Mouse (Mus musculus) CH12.LX (cell line): ENCODE results near the gene Crct1. TPM values are rescaled to one million over a fixed set of nuclear protein-coding genes. Genes with fewer than 3 reads are reported as not detected.

Experiments
- DNase-seq: peaks from one replicate; pipeline ENCODE4 v3.0.0-alpha.2; 2013; ENCODE audit errors: extremely low read depth
- H3K27ac ChIP-seq: 2 replicates; pipeline ENCODE4 v1.5.1; 2012; ENCODE audit warnings: low read depth, mild to moderate bottlenecking, control low read depth, moderate library complexity; ENCODE audit not compliant: insufficient read depth
- H3K27me3 ChIP-seq: replicated peaks from 2 replicates; pipeline ENCODE3; 2012; ENCODE audit warnings: inconsistent platforms
- H3K36me3 ChIP-seq, 2 experiments: replicated peaks in 1 of 2; 2 replicates each; pipeline versions ENCODE3 to v1.6.1; 2012; ENCODE audit warnings: inconsistent platforms in 1 of 2, low read length in 1 of 2, mild to moderate bottlenecking in 1 of 2, mixed read lengths in 1 of 2, moderate library complexity in 1 of 2; ENCODE audit not compliant: control insufficient read depth in 1 of 2, insufficient read depth in 1 of 2
- H3K4me1 ChIP-seq, 2 experiments: 2 replicates each; pipeline ENCODE4 v1.6.1; 2012; ENCODE audit warnings: inconsistent platforms in 1 of 2, moderate library complexity in 1 of 2; ENCODE audit not compliant: insufficient read depth in 2 of 2, control insufficient read depth in 1 of 2
- H3K4me2 ChIP-seq: 2 replicates; pipeline ENCODE4 v1.6.1; 2012; ENCODE audit warnings: low read depth, mild to moderate bottlenecking, control low read depth; ENCODE audit not compliant: poor library complexity, insufficient read depth, severe bottlenecking
- H3K4me3 ChIP-seq, 3 experiments: fragments of 150-350 bp in 1 of 3; sonication (generic) in 1 of 3; replicated peaks in 1 of 3; 2 replicates each; pipeline versions ENCODE3 to v1.5.1; 2011 to 2012; ENCODE audit warnings: low read depth in 2 of 3, low read length in 2 of 3, mild to moderate bottlenecking in 2 of 3, moderate library complexity in 2 of 3, control low read depth in 1 of 3, improper control_type of control experiment in 1 of 3, inconsistent platforms in 1 of 3, mixed read lengths in 1 of 3; ENCODE audit not compliant: poor library complexity in 1 of 3
- H3K79me2 ChIP-seq: replicated peaks from 2 replicates; pipeline ENCODE4 v1.6.1; 2012; ENCODE audit warnings: mild to moderate bottlenecking, moderate library complexity; ENCODE audit not compliant: control insufficient read depth, poor library complexity, insufficient read depth, severe bottlenecking; ENCODE audit errors: extremely low read depth
- H3K9ac ChIP-seq: 2 replicates; pipeline ENCODE4 v1.6.1; 2012; ENCODE audit warnings: low read depth, mild to moderate bottlenecking, control low read depth, moderate library complexity; ENCODE audit not compliant: insufficient read depth
- H3K9me3 ChIP-seq: replicated peaks from 2 replicates; pipeline ENCODE3; 2012; ENCODE audit warnings: low read length, inconsistent platforms, mixed read lengths
- E2F4 ChIP-seq: IDR thresholded peaks from 2 replicates; pipeline ENCODE4 v1.6.1; 2011; ENCODE audit warnings: low read depth, low read length, improper control_type of control experiment; ENCODE audit not compliant: insufficient replicate concordance
- EP300 ChIP-seq: IDR thresholded peaks from 2 replicates; pipeline ENCODE4 v1.6.1; 2011; ENCODE audit warnings: low read length, improper control_type of control experiment
- GABPA ChIP-seq: IDR thresholded peaks from 2 replicates; pipeline ENCODE4 v1.6.1; 2012; ENCODE audit warnings: low read depth, low read length, improper control_type of control experiment, inconsistent platforms; ENCODE audit not compliant: insufficient replicate concordance
- NELFE ChIP-seq: IDR thresholded peaks from 2 replicates; pipeline ENCODE4 v1.6.1; 2011; ENCODE audit warnings: low read depth, low read length, improper control_type of control experiment
- RAD21 ChIP-seq: IDR thresholded peaks from 2 replicates; pipeline ENCODE4 v1.6.1; 2011; ENCODE audit warnings: low read depth, mild to moderate bottlenecking, low read length, improper control_type of control experiment, moderate library complexity
- dilution Hi-C: fragments of 300-500 bp; cut with MboI; formaldehyde crosslinking; loops from 2 replicates; pipeline ENCODE4 v1.14.3; 2020; ENCODE audit warnings: low sequenced_read_pairs; ENCODE audit not compliant: extremely low pct_unique_long_range_greater_than_20kb, extremely low pct_ligation_motif_present
- in situ Hi-C: fragments of 300-500 bp; cut with MboI; formaldehyde crosslinking; loops from 3 replicates; pipeline ENCODE4 v1.14.3; 2019; ENCODE audit warnings: low sequenced_read_pairs, low pct_ligation_motif_present, low pct_unique_long_range_greater_than_20kb, mixed read lengths
- polyA plus RNA-seq: library from polyadenylated mRNA; unstranded; fragments of >175 nt; gene quantifications from 2 replicates; pipeline ENCODE4 v1.2.1, GENCODE M21; 2012; ENCODE audit warnings: low read depth; ENCODE audit not compliant: insufficient read length
- total RNA-seq, 2 experiments: library from RNA; depleted of rRNA; stranded (reverse); fragments of 300-350 nt in 1 of 2; fragments of >200 nt in 1 of 2; gene quantifications; 2 replicates each; pipeline ENCODE4 v1.2.3; 2012 to 2014

The Crct1 gene
- total and polyA plus RNA-seq, 3 experiments: not detected

- H3K9ac ChIP-seq: no peak within 1 kb of the TSS
- TF ChIP-seq EP300: no peak
- no peak for TF ChIP-seq NELFE
- TF ChIP-seq RAD21: no peak
- TF ChIP-seq GABPA: no peak
- no peak for TF ChIP-seq E2F4
- TF ChIP-seq, all 38 proteins: peak for 0
- H3K27me3 ChIP-seq: no peaks in the 10 kb centered on the region
- H3K4me2 ChIP-seq: no peak within 1 kb of the TSS
- no peak within 1 kb of the TSS for H3K4me3 ChIP-seq
- no peaks in the 10 kb centered on the region for H3K4me1 ChIP-seq
- no peak within 1 kb of the TSS for H3K27ac ChIP-seq
- no peaks in the 10 kb centered on the region for H3K79me2 ChIP-seq
- no peaks in the 10 kb centered on the region for H3K36me3 ChIP-seq
- no peak for DNase-seq
- in situ Hi-C loops (no loop called here), dilution Hi-C loops (no loop called here)
- no peaks in the 10 kb centered on the region for H3K9me3 ChIP-seq
Observed at GRCm38 (mm10) chr3:92966761-92967160, 48.7 kb downstream of the Crct1 start, which contains the start of gene Lce3e. Gene Lce3e, plus strand, starts transcription at chr3:92967061.

Other genes starting within 250 kb of the Crct1 start
- not detected in 2 replicates for gene Lce1i, start 236.8 kb downstream of the Crct1 start, total RNA-seq (2012; rRNA removed)
- gene Lce1i, start 236.8 kb downstream of the Crct1 start, total RNA-seq (2014; rRNA removed): not detected in 2 replicates
- not detected in 2 replicates for gene Lce1i, start 236.8 kb downstream of the Crct1 start, polyA plus RNA-seq
- not detected in 2 replicates for gene Lce1j, start 225.2 kb downstream of the Crct1 start, total RNA-seq (2012; rRNA removed)
- not detected in 2 replicates for gene Lce1j, start 225.2 kb downstream of the Crct1 start, total RNA-seq (2014; rRNA removed)
- gene Lce1j, start 225.2 kb downstream of the Crct1 start, polyA plus RNA-seq: not detected in 2 replicates
- gene Lce1k, start 207.8 kb downstream of the Crct1 start, total RNA-seq (2012; rRNA removed): not detected in 2 replicates
- not detected in 2 replicates for gene Lce1k, start 207.8 kb downstream of the Crct1 start, total RNA-seq (2014; rRNA removed)
- not detected in 2 replicates for gene Lce1k, start 207.8 kb downstream of the Crct1 start, polyA plus RNA-seq
- gene Kprp, start 188.4 kb downstream of the Crct1 start, total RNA-seq (2012; rRNA removed): not detected in 2 replicates
- not detected in 2 replicates for gene Kprp, start 188.4 kb downstream of the Crct1 start, total RNA-seq (2014; rRNA removed)
- not detected in 2 replicates for gene Kprp, start 188.4 kb downstream of the Crct1 start, polyA plus RNA-seq
- gene Lce1l, start 164.4 kb downstream of the Crct1 start, total RNA-seq (2012; rRNA removed): not detected in 2 replicates
- gene Lce1l, start 164.4 kb downstream of the Crct1 start, total RNA-seq (2014; rRNA removed): not detected in 2 replicates
- gene Lce1l, start 164.4 kb downstream of the Crct1 start, polyA plus RNA-seq: not detected in 2 replicates
- not detected in 2 replicates for gene 2310050C09Rik, start 145.5 kb downstream of the Crct1 start, total RNA-seq (2012; rRNA removed)
- gene 2310050C09Rik, start 145.5 kb downstream of the Crct1 start, total RNA-seq (2014; rRNA removed): not detected in 2 replicates
- not detected in 2 replicates for gene 2310050C09Rik, start 145.5 kb downstream of the Crct1 start, polyA plus RNA-seq
- gene Lce3a, start 89.5 kb downstream of the Crct1 start, total RNA-seq (2012; rRNA removed): not detected in 2 replicates
- gene Lce3a, start 89.5 kb downstream of the Crct1 start, total RNA-seq (2014; rRNA removed): not detected in 2 replicates
- gene Lce3a, start 89.5 kb downstream of the Crct1 start, polyA plus RNA-seq: not detected in 2 replicates
- gene Lce3b, start 82.7 kb downstream of the Crct1 start, total RNA-seq (2012; rRNA removed): not detected in 2 replicates
- not detected in 2 replicates for gene Lce3b, start 82.7 kb downstream of the Crct1 start, total RNA-seq (2014; rRNA removed)
- not detected in 2 replicates for gene Lce3b, start 82.7 kb downstream of the Crct1 start, polyA plus RNA-seq
- gene Lce3c, start 71.2 kb downstream of the Crct1 start, total RNA-seq (2012; rRNA removed): not detected in 2 replicates
- gene Lce3c, start 71.2 kb downstream of the Crct1 start, total RNA-seq (2014; rRNA removed): not detected in 2 replicates
- not detected in 2 replicates for gene Lce3c, start 71.2 kb downstream of the Crct1 start, polyA plus RNA-seq
- gene Lce3d, start 58.3 kb downstream of the Crct1 start, total RNA-seq (2012; rRNA removed): not detected in 2 replicates
- not detected in 2 replicates for gene Lce3d, start 58.3 kb downstream of the Crct1 start, total RNA-seq (2014; rRNA removed)
- not detected in 2 replicates for gene Lce3d, start 58.3 kb downstream of the Crct1 start, polyA plus RNA-seq
- not detected in 2 replicates for gene Lce3e, start 48.6 kb downstream of the Crct1 start, total RNA-seq (2012; rRNA removed)
- not detected in 2 replicates for gene Lce3e, start 48.6 kb downstream of the Crct1 start, total RNA-seq (2014; rRNA removed)
- gene Lce3e, start 48.6 kb downstream of the Crct1 start, polyA plus RNA-seq: not detected in 2 replicates
- not detected in 2 replicates for gene Lce3f, start 23.5 kb downstream of the Crct1 start, total RNA-seq (2012; rRNA removed)
- not detected in 2 replicates for gene Lce3f, start 23.5 kb downstream of the Crct1 start, total RNA-seq (2014; rRNA removed)
- gene Lce3f, start 23.5 kb downstream of the Crct1 start, polyA plus RNA-seq: not detected in 2 replicates
- gene Lce1m, start 3.4 kb upstream of the Crct1 start, total RNA-seq (2012; rRNA removed): not detected in 2 replicates
- not detected in 2 replicates for gene Lce1m, start 3.4 kb upstream of the Crct1 start, total RNA-seq (2014; rRNA removed)
- gene Lce1m, start 3.4 kb upstream of the Crct1 start, polyA plus RNA-seq: not detected in 2 replicates
- gene Gm4858, start 53.1 kb upstream of the Crct1 start, total RNA-seq (2012; rRNA removed): not detected in 2 replicates
- not detected in 2 replicates for gene Gm4858, start 53.1 kb upstream of the Crct1 start, total RNA-seq (2014; rRNA removed)
- gene Gm4858, start 53.1 kb upstream of the Crct1 start, polyA plus RNA-seq: not detected in 2 replicates
- gene Crnn, start 129.1 kb upstream of the Crct1 start, total RNA-seq (2012; rRNA removed): not detected in 2 replicates
- gene Crnn, start 129.1 kb upstream of the Crct1 start, total RNA-seq (2014; rRNA removed): not detected in 2 replicates
- gene Crnn, start 129.1 kb upstream of the Crct1 start, polyA plus RNA-seq: not detected in 2 replicates
- not detected in 2 replicates for gene Flg2, start 181.6 kb upstream of the Crct1 start, total RNA-seq (2012; rRNA removed)
- gene Flg2, start 181.6 kb upstream of the Crct1 start, total RNA-seq (2014; rRNA removed): not detected in 2 replicates
- gene Flg2, start 181.6 kb upstream of the Crct1 start, polyA plus RNA-seq: not detected in 2 replicates